Mouse (Mus musculus): Measurements from ENCODE around the gene Akirin2.

Akirin2 gene

DNA sequence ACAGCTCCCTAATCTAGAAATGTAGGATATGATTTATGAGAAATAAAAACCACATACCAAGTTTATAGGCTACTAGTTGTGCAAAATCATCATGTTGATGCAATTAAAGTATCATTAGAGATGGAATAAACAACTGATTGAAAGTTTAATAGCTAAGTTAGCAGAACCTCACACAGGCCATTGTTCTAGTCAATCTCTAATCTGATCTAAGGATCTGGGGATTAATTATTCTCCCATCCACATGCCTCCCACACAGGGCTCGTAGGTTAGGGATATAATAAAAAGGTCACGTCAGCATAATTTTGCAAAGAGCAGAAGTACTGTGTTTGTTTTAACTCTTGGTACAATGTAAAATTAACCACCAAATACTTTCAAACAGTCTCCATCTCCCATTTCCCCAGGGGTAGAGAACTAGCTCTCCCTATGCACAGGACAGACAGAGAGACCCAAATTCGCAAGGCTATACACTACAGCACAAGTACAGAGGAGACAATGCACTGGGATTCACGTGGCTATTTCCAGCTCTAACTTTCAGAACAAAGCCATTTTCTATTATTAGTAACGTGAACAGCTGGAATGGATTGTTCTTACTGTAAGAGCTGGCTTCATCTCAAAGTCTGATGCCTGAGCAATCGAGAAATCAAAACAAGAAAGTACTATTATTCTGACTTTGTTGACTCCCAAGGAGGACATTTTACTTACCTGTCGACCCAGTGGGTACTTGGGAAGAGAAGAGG is 34.3 kb downstream of the Akirin2 start:
- no peak for DNase-seq (ENCODE audit: low read depth, low spot score)

DNA sequence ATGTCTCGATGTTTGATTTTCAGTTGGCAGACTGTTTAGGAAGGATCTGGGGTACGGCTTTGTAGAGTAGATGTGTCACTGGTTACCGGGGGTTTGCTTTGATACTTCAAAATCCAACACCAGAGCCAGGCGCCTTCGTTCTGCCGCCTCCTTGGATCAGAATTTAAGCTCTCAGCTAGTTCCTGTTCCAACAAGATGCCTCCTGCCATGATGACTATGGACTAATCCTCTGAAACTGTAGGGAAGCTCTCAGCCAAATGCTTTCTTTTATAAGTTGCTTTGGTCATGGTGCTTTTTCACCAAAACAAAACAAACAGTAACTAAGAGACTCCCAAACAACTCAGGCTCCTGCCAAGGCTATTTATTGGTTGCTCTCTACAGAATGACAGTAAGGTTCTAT is 52.4 kb downstream of the Akirin2 start:
- no peak for DNase-seq (ENCODE audit: low read depth, low spot score)

DNA sequence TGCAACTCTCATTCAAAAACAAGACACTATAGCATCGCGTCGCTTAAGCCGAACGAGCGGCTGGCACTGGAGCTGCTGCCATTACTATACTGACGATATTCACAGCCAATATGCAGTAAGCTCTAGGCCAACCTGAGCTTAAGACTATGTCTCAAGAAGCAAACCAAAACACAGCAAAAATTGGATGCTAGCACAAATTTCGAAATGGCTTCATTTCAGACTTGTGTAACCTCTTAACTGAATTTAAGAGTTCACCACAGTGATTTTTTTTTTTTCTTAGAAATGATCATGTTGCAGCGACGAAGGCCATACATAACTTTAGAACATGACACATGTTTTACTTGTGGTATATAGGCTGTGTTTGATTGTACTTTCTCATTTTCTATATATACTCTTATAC is 55.9 kb downstream of the Akirin2 start:
- DNase-seq (ENCODE audit: low read depth, low spot score): no peak

DNA sequence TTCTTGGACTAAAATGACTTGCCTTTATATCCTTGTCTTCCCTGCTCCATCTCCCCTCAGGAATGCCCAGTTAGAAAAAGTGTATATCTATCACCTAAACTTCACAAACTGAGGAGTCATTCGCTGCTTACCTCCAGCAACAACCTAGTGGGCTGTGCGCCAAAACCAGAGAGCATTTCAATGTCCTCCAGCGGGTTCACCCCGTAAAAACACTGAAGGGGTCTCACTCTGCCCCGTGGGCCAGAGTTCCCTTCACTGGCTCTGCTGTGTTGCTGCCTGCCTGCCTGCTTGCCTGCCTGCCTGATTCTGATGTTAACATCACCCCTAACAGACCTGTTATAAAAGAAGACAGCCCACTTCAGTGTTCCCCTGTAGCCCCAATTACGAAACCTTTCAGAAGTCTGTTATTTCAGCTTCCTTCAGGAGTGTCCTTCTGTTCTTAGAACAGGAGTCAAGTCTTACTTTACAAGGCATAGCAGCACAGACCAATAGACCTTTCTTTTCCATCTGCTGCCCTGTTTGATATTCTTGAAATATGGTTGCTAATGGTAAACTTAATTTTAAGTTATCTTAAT is 62.9 kb downstream of the Akirin2 start:
- DNase-seq (ENCODE audit: low read depth, low spot score): no peak

DNA sequence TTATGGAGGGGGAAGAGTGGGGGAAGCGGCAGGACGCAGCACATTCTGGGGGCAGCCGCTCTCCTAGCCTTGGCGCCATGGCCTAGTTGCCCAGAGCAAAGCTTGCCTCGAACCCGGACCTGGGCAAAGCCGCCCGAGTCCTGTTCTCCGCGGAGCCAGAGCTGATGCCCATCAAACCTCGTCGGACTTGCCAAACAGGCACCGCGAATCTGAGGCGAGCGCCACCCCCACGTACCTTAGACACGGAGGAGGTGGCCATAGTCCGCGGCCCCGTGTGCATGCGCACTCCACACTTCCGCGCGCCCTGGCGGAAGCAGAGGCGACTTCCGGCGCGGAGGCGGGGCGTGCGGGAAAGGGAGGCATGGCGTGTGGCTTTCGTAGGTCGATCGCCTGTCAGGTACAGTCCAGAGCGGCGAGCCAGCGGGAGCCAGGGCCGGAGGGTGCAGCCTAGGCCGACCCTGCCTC is 63.9 kb downstream of the Akirin2 start, which contains the start of the genes Orc3 and Rars2:
Orc3 (minus strand) TSS at position 315 of the 465 bp plus-strand sequence.
Rars2 (plus strand) TSS at position 328 of the 465 bp plus-strand sequence.
- peak; percentile 76 for DNase-seq (ENCODE audit: low read depth, low spot score)

DNA sequence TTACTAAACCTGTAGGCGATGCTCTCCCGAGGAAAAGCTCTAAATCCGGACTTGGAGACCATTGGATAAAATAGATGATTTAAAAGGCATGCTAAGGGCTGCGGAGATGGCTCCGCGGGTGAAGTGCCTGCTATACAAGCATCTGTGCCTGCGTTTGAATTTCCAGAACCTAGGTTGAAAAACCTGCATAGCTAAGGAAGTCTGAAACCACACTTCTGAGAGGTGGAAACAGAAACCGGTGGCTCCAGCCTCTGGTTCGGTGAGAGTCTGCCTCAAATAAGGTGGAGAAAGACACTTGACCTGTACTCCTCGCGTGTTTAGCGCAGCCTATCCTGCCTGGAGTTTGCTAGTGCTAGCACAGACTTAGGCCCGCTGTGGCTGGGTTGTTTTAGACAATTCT is 64.6 kb downstream of the Akirin2 start:
- DNase-seq (ENCODE audit: low read depth, low spot score): no peak

DNA sequence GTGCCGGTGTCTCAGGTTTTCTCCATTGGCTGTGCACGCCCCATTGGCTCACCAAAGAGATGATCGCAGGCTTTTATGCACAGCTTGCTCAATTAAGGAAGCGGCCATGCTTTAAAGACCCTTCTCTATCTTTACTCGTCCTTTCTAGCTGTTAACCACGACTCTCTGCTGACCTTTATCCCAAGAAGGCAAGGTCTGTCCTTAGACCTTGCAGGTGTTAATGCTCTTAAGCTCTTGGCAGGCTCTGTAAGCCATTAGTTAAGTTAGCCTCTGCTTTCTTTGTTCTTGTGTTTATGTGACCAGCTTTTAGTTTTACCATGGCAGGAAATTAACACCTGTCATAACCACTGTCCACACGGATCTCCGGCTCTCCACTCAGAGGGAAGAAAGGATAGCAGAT is 65.4 kb downstream of the Akirin2 start:
- DNase-seq (ENCODE audit: low read depth, low spot score): no peak
